Mouse (Mus musculus): ENCODE measurements around the gene Mcts1.

The Mcts1 gene

DNA sequence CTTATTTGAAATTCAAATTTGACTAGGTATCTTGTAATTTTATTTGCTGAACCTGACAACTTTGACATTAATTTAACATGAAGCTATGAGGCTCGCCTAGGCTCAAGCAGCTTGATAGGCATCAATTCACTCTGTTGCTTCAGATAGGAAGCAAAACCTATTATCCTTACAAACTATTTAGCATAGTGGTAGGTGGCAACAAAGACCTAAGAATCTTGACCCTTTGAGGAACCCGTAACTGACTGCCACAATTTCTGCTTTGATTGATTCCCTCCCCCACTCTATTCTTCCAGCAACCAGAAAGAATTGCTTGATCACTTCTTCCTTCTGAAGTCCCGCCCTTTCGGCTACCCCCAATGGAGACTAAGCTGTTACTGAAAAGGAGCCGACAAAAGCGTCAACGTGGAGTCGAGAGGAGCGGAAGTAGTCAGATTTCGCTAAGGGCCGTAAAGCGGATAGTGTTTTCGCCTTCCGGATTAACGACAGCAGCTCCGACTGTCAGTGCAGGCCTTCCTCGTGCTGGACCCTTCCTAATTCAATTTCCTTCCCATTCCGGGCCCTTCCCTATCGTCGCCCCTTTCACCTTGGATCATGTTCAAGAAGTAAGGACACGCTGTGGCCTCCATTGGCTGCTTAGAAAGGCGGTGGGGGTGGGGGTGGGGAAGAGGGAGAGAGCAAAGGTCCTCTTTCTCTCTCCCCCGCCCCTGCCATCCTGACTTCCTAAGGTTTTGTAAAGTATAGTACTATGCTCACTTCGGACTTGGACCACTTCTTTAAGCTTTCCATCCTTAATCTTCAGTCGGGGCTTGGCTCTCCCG lies at the start of gene Mcts1:
Gene Mcts1 (plus strand): TSS at position 402 of the 818 bp plus-strand sequence.
- in situ Hi-C loops (cut with MboI, MseI) = no loop called here

GRCm38 (mm10) chrX:38553255-38553654 lies 47.1 kb upstream of the Mcts1 start:
- in situ Hi-C loops (cut with MboI, MseI) = no loop called here

- in situ Hi-C loops (cut with MboI, MseI) = loop anchor here (10.0 kb wide), 1 partner anchor 71 kb away; the partner anchor contains the start of gene C1galt1c1
Measured at GRCm38 (mm10) chrX:38563941-38564541, 36.3 kb upstream of the Mcts1 start.

GRCm38 (mm10) chrX:38564542-38565175 lies 35.7 kb upstream of the Mcts1 start:
- in situ Hi-C loops (cut with MboI, MseI) = loop anchor here (10.0 kb wide), 1 partner anchor 70 kb away; the partner anchor contains the start of gene C1galt1c1

GRCm38 (mm10) chrX:38565176-38565542 lies 35.2 kb upstream of the Mcts1 start:
- in situ Hi-C loops (cut with MboI, MseI) = loop anchor here (10.0 kb wide), 1 partner anchor 70 kb away; the partner anchor contains the start of gene C1galt1c1

DNA sequence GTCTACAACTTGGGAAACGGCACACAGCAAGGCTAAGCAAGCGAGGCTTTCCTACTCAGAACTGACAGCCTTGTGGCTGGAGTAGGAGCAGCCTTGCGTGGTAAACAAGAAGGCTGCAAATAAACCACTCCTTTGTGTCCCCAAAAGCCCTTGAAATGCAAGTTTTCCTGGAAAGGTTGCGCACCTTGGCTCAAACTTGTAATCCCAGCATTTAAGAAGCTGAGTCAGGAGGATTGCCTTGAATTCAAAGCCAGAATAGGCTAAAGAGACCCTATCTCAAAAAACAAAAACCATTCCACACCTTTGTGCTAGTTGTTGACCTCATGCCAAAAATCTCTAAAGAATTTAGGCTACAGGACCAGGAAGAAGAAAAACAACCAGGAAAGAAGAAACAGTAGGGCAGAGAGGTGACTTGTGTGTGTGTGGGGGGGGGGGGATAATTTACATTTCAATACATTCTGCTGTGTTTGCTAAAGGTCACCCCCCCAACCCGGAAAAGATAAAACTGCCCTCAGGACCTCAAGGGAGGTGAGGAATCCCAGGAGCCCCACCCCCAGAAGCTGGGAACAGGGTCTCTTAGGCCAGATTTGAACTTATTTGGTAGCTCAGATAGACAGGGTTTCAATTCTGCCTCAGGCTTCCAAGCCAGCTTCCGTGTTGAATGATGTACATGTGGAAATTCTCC lies 33.7 kb upstream of the Mcts1 start:
- in situ Hi-C loops (cut with MboI, MseI) = loop anchor here (10.0 kb wide), 1 partner anchor 68 kb away; the partner anchor contains the start of gene C1galt1c1

- in situ Hi-C loops (cut with MboI, MseI) = no loop called here
Measured at GRCm38 (mm10) chrX:38576078-38576477, 24.3 kb upstream of the Mcts1 start, which contains the start of gene Cul4b. TSS of gene Cul4b (minus strand) at chrX:38576196.

DNA sequence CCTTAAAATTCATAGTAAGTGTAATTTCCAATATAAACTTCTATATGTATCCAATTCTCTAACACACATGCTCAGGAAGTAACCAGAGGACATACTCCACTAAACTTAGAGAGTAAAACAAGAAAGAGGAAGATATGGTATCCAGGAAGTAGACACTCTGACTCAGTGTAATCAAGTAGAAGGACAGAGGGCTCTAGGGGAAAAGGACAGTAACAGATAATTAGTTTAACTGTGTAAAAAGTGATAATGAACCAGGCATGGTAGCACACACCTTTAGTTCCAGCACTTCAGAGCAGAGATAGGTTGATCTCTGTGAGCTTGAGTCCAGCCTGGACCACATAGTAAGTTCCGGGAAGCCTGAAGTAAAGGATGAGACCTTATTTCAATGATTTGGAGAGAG lies 19.2 kb upstream of the Mcts1 start:
- in situ Hi-C loops (cut with MboI, MseI) = no loop called here

- in situ Hi-C loops (cut with MboI, MseI) = no loop called here
Measured at GRCm38 (mm10) chrX:38583261-38583660, 17.1 kb upstream of the Mcts1 start.

DNA sequence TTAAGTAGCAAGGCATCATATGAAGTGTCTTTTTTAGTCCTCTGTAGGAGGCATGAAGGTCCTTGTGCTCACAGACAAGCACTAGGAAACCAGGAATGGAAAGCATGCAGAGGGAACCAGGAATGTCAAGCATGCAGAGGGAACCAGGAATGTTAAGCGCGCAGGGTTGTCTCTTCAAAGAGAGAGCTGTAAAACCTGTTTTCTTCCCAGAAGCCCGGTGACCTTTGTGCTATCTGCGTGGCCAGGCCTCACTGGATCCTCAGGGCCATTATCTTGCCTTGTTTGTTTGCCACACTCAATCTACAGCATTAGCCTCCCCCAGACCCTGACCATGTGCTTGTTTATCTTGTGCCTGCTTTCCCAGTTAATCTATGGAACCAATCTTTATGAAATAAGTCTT lies 10.6 kb upstream of the Mcts1 start:
- in situ Hi-C loops (cut with MboI, MseI) = no loop called here

- in situ Hi-C loops (cut with MboI, MseI) = no loop called here
Measured at GRCm38 (mm10) chrX:38591749-38592148, 8.6 kb upstream of the Mcts1 start.

DNA sequence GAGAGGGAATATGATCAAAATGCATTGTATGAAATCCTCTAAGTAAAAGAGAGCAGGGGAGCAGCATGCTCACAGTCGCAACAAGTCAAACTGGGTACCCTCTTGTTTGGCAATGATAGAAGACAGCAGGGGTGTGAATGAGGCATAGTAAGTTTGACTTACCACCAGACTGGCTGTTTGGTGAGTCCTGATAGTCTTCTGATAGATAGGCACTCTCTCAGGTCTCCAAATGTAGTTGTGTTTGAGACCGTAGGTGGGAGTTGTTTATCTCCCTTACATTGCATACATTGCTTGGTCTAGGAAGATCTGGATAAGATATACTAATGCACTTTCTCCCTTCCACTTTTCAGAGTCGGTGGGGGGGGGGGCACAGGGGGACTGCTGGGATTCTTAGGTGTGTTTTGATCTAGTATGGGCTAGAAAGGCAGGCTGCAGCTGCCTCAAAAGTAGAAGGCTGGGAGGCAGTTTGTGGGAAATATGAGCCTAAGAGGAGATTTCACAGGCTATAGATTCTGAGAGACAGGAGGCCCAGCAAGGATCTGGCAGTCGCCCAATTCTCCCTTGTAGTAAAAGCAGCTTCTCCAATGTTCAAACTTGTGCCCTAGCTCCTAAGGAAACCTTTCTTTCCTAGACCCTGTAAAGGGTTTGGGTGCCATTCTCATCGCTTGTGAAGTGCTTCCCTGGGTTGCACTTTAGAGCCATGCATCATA lies 7.0 kb upstream of the Mcts1 start:
- in situ Hi-C loops (cut with MboI, MseI) = no loop called here

DNA sequence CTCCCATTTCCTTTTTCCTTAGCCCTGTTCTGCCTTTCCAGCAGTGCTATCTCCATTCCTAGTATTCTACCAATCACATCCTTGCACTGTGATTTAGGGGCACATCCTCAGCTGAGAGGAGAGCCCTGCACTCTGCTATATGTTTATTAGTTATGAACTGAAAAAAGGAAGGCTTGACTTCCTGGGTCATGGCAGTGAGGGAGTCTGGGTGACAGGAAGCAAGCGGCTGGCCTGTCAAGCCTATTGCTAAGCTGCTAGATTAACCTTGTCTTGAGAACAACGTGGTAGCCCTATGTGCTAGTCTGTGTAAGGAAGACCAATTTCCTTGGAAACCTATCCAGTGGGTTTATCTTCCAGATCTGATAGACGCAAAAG lies 604 bp downstream of the Mcts1 start:
- in situ Hi-C loops (cut with MboI, MseI) = no loop called here

- in situ Hi-C loops (cut with MboI, MseI) = loop anchor here (10.0 kb wide), 1 partner anchor 70 kb away; no protein-coding TSS in a partner anchor
Measured at GRCm38 (mm10) chrX:38634801-38635637, 34.6 kb downstream of the Mcts1 start, which contains the start of gene C1galt1c1. TSS of gene C1galt1c1 (minus strand) at chrX:38635087.

- in situ Hi-C loops (cut with MboI, MseI) = loop anchor here (10.0 kb wide), 1 partner anchor 71 kb away; no protein-coding TSS in a partner anchor
Measured at GRCm38 (mm10) chrX:38635638-38635931, 35.2 kb downstream of the Mcts1 start.

DNA sequence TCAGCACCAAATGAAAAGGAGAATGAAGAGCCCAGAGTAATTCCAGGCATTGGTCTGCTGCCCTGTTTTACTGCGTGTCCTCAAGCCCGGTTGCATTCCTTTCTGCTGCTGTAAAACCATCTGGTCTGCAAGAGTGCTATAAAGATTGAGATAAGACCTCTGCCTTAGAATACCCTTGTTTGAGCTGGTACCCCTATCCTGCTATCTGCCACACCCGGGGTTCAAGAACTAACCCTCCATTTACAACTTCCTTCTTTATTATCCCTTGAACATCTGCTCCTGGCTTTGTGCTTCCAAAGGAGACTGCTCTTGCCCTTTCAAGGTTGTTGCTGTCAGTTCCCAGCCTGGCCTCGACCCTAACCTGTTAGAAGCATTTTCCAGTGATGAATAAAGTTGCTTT lies 41.1 kb downstream of the Mcts1 start:
- in situ Hi-C loops (cut with MboI, MseI) = no loop called here

DNA sequence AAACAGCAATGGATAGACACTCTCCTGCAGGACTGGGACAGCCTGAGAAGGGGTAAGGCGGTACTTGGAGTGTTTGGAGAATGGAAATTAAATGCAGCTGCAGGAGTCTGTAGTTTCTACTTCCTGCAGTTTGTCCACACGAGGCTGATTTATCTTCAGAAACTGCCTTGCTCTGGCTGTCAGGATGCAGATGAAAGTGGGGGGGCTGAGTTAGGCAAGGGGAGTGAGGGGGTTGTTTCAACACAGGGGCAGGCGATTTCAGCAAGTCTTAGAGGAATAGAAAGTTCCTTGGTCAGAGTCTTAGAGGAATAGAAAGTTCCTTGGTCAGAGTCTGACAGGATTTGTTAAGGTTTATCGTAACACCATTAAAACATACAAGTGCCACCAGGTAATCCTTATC lies 41.8 kb downstream of the Mcts1 start:
- in situ Hi-C loops (cut with MboI, MseI) = no loop called here

- in situ Hi-C loops (cut with MboI, MseI) = loop anchor here (10.0 kb wide), 1 partner anchor 136 kb away; no protein-coding TSS in a partner anchor
Measured at GRCm38 (mm10) chrX:38650404-38651039, 50.1 kb downstream of the Mcts1 start.

GRCm38 (mm10) chrX:38651167-38651566 lies 50.8 kb downstream of the Mcts1 start:
- in situ Hi-C loops (cut with MboI, MseI) = loop anchor here (10.0 kb wide), 1 partner anchor 136 kb away; no protein-coding TSS in a partner anchor
